Mouse (Mus musculus): ENCODE data around the gene Slc30a9. TPM values are rescaled to one million over a fixed set of nuclear protein-coding genes. Genes with fewer than 3 reads are reported as not detected.

Gene Slc30a9
- total RNA-seq, 1 experiment = 30.3 TPM

DNA sequence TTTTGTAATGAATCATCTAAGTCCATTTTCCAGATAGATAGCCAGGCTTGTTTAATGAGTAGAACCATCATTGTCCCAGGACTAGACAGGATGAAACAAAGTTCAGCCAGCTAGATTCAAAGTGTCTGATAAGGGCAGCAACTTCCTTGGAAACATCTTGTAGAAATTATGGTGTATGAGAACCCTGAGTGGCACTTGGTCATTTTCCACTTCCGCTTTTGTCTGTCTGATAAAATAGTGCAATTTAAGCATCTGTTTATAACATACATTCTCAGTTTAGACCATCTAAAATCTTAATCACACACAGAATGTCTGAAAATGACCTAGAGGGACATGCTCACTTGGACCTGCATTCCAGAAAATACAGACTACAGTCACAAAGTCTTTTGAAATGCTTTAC is 2.9 kb upstream of the Slc30a9 start:
- in situ Hi-C loops (cut with MboI; ENCODE audit: low sequenced_read_pairs in 2 of 2, unreplicated experiment in 2 of 2) = no loop called here
- H3K36me3 ChIP-seq (ENCODE audit: control insufficient read depth, insufficient read depth, low read length, poor library complexity, severe bottlenecking) = peaks cover 3% of the 10 kb centered on the region; the same call in 1 of the 2 replicates
- H3K4me1 ChIP-seq (ENCODE audit: control insufficient read depth in 2 of 2, insufficient read depth in 2 of 2, low read length in 2 of 2, poor library complexity in 1 of 2) = peaks cover 0 to 2% of the 10 kb centered on the region in 2 experiments; a peak in 1 of 4 replicates
- no peak overlapping the region for H3K27ac ChIP-seq (ENCODE audit: insufficient read depth, low read depth, low read length, poor library complexity, severe bottlenecking)
- TF ChIP-seq HCFC1 (IDR thresholded peaks at IDR 0.05; ENCODE audit: borderline replicate concordance, insufficient read depth, low read length) (no peak), ZNF384 (IDR thresholded peaks at IDR 0.05; ENCODE audit: low read depth, low read length) (no peak), ZC3H11A (IDR thresholded peaks at IDR 0.05; ENCODE audit: borderline replicate concordance, low read depth, low read length) (no peak), CHD2 (IDR thresholded peaks at IDR 0.05; ENCODE audit: low read depth, low read length) (no peak), MAFK (IDR thresholded peaks at IDR 0.05; ENCODE audit: insufficient read depth, low read depth, low read length) (no peak)
- no peak overlapping the region for H3K4me3 ChIP-seq (ENCODE audit: insufficient read depth in 1 of 2, low read depth in 1 of 2, low read length in 2 of 2, poor library complexity in 1 of 2, severe bottlenecking in 1 of 2)
- H3K9me3 ChIP-seq (ENCODE audit: control insufficient read depth, insufficient read depth, low read depth, low read length) = no peaks in the 10 kb centered on the region
- no peak overlapping the region for H3K9ac ChIP-seq (ENCODE audit: insufficient read depth, low read depth, low read length, poor library complexity, severe bottlenecking)
- DNase-seq (ENCODE audit: low read depth, low spot score) = no peak

DNA sequence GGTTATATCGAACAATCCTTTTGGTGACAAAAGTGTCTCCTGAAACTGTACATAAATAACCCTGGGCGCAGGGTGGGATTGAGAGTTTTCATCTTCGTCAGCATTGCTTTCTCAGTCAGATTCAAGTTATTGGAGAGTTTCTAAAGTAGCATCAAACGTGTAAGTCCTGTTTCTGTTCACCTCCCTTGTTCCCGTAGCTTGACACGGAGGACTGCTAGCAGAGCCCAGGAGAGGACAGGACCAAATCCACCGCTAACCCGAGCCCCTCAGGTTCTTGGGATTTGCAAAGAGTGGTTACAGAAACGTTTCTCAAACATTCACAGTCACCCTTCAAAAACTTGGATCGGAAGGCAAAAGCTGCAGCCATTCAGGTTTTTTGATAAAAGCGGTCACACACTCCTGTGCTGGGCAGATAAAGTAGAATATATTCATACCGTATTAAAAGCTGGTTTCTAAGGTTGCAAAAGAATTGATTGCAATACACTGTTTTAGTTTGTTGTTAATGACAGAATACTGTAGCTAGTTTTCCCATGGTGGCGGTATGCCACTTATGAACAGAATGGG is 986 bp downstream of the Slc30a9 start:
- peak overlapping the region; percentile 72 to 89 for H3K4me3 ChIP-seq (ENCODE audit: insufficient read depth in 1 of 2, low read depth in 1 of 2, low read length in 2 of 2, poor library complexity in 1 of 2, severe bottlenecking in 1 of 2)
- no peak for DNase-seq (ENCODE audit: low read depth, low spot score)
- in situ Hi-C loops (cut with MboI; ENCODE audit: low sequenced_read_pairs in 2 of 2, unreplicated experiment in 2 of 2) = no loop called here
- H3K9ac ChIP-seq (ENCODE audit: insufficient read depth, low read depth, low read length, poor library complexity, severe bottlenecking) = peak overlapping the region; percentile 92
- no peaks in the 10 kb centered on the region for H3K36me3 ChIP-seq (ENCODE audit: control insufficient read depth, insufficient read depth, low read length, poor library complexity, severe bottlenecking)
- no peak overlapping the region for H3K27ac ChIP-seq (ENCODE audit: insufficient read depth, low read depth, low read length, poor library complexity, severe bottlenecking)
- no peak for TF ChIP-seq CHD2 (IDR thresholded peaks at IDR 0.05; ENCODE audit: low read depth, low read length)
- TF ChIP-seq ZC3H11A (IDR thresholded peaks at IDR 0.05; ENCODE audit: borderline replicate concordance, low read depth, low read length) = no peak
- TF ChIP-seq HCFC1 (IDR thresholded peaks at IDR 0.05; ENCODE audit: borderline replicate concordance, insufficient read depth, low read length) = no peak
- H3K4me1 ChIP-seq (ENCODE audit: control insufficient read depth in 2 of 2, insufficient read depth in 2 of 2, low read length in 2 of 2, poor library complexity in 1 of 2) = no peaks in the 10 kb centered on the region
- no peaks in the 10 kb centered on the region for H3K9me3 ChIP-seq (ENCODE audit: control insufficient read depth, insufficient read depth, low read depth, low read length)

DNA sequence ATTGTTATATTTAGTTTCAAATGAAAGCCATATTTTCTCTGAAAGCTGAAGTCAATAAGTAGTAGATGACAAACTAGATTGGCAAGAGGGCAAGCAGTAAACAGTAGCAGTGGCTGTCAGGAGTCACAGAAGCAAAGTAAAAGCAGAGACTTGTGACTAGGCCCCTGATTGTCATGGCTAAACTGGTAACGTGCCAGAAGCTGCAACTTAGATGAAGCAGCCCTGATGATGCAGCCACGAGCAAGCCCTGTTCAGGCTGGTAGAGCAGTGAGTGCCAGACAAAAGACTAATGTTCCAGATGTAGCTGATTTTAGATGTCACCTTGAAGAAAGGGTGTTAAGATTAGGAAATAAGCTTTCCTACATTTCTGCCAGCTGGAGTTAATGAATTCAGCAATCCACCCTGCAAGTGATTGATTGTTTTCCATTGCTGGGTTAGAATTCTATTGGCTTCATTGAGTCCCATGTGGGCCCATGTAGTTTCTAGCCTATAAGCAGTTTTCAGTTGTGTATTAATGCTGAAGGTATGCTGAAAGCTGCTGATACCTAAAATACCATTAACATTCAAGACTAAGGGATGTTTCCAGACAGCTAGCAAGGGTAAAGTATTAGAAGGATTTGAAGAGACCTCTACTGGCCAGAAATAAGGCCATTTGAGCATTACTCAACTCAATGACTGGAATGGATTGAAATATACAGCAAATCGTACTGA is 5.2 kb downstream of the Slc30a9 start:
- Histone ChIP-seq H3K4me1 (ENCODE audit: control insufficient read depth in 2 of 2, insufficient read depth in 2 of 2, low read length in 2 of 2, poor library complexity in 1 of 2) (no peaks in the 10 kb centered on the region), H3K9me3 (ENCODE audit: control insufficient read depth, insufficient read depth, low read depth, low read length) (no peaks in the 10 kb centered on the region), H3K4me3 (ENCODE audit: insufficient read depth in 1 of 2, low read depth in 1 of 2, low read length in 2 of 2, poor library complexity in 1 of 2, severe bottlenecking in 1 of 2) (no peak overlapping the region), H3K36me3 (ENCODE audit: control insufficient read depth, insufficient read depth, low read length, poor library complexity, severe bottlenecking) (no peaks in the 10 kb centered on the region), H3K9ac (ENCODE audit: insufficient read depth, low read depth, low read length, poor library complexity, severe bottlenecking) (no peak overlapping the region), H3K27ac (ENCODE audit: insufficient read depth, low read depth, low read length, poor library complexity, severe bottlenecking) (no peak overlapping the region)
- DNase-seq (ENCODE audit: low read depth, low spot score) = no peak
- no peak for TF ChIP-seq ZNF384 (IDR thresholded peaks at IDR 0.05; ENCODE audit: low read depth, low read length)
- in situ Hi-C loops (cut with MboI; ENCODE audit: low sequenced_read_pairs in 2 of 2, unreplicated experiment in 2 of 2) = no loop called here

DNA sequence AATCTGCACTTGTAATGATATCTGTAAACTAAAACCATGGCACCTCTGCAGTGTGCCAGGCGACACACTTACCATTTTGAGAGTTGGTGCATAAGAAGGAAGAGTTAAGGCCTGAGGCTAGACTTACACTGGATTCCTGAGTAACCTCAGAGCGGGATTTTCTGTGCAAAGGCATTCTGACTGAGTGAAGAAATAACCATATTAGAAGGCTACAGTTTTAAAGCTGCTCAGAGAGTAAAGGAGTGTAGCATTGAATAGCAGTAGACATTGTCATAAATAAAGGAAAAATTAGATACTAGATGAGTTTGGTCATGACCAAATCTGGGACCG is 5.7 kb downstream of the Slc30a9 start:
- no peak for DNase-seq (ENCODE audit: low read depth, low spot score)
- no peak overlapping the region for H3K4me3 ChIP-seq (ENCODE audit: insufficient read depth in 1 of 2, low read depth in 1 of 2, low read length in 2 of 2, poor library complexity in 1 of 2, severe bottlenecking in 1 of 2)
- TF ChIP-seq CHD2 (IDR thresholded peaks at IDR 0.05; ENCODE audit: low read depth, low read length) (no peak), ZNF384 (IDR thresholded peaks at IDR 0.05; ENCODE audit: low read depth, low read length) (no peak)
- no peaks in the 10 kb centered on the region for H3K9me3 ChIP-seq (ENCODE audit: control insufficient read depth, insufficient read depth, low read depth, low read length)
- no peak overlapping the region for H3K27ac ChIP-seq (ENCODE audit: insufficient read depth, low read depth, low read length, poor library complexity, severe bottlenecking)
- no peaks in the 10 kb centered on the region for H3K36me3 ChIP-seq (ENCODE audit: control insufficient read depth, insufficient read depth, low read length, poor library complexity, severe bottlenecking)
- H3K9ac ChIP-seq (ENCODE audit: insufficient read depth, low read depth, low read length, poor library complexity, severe bottlenecking) = no peak overlapping the region
- in situ Hi-C loops (cut with MboI; ENCODE audit: low sequenced_read_pairs in 2 of 2, unreplicated experiment in 2 of 2) = no loop called here
- no peaks in the 10 kb centered on the region for H3K4me1 ChIP-seq (ENCODE audit: control insufficient read depth in 2 of 2, insufficient read depth in 2 of 2, low read length in 2 of 2, poor library complexity in 1 of 2)

DNA sequence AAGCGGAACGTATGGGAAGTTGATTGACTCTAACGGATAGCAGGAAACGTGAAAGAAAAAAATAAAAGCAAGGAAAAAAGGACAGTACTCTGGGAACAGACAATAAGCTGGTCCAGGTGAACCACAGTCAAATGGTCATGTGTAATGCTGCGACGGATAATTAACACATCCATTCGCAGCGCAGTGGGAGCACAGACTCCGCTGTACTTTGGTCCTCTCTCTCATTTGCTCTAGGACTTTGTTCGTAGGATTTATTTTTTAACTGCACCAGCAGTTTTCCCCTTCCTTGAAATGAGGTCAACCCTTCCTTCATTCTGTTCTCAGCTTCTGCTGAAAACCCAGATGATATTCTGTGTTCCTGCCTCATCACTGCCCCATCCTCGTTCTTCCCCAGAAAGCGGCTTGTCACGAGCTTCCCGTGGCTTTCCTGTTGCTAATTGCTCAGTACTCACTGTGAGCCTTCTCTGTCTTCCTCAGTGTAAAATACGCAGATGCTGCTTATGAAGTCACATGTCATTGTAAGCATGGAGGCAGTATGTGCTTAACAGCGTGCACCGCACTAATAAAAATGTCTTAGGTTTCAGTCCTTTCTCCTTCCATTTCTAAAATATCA is 15.0 kb downstream of the Slc30a9 start:
- Histone ChIP-seq H3K9me3 (ENCODE audit: control insufficient read depth, insufficient read depth, low read depth, low read length) (no peaks in the 10 kb centered on the region), H3K27ac (ENCODE audit: insufficient read depth, low read depth, low read length, poor library complexity, severe bottlenecking) (no peak overlapping the region), H3K4me3 (ENCODE audit: insufficient read depth in 1 of 2, low read depth in 1 of 2, low read length in 2 of 2, poor library complexity in 1 of 2, severe bottlenecking in 1 of 2) (no peak overlapping the region), H3K4me1 (ENCODE audit: control insufficient read depth in 2 of 2, insufficient read depth in 2 of 2, low read length in 2 of 2, poor library complexity in 1 of 2) (no peaks in the 10 kb centered on the region), H3K36me3 (ENCODE audit: control insufficient read depth, insufficient read depth, low read length, poor library complexity, severe bottlenecking) (0 out of 2 replicates have a peak, but pooled peaks cover 1% of the 10 kb centered on the region), H3K9ac (ENCODE audit: insufficient read depth, low read depth, low read length, poor library complexity, severe bottlenecking) (no peak overlapping the region)
- in situ Hi-C loops (cut with MboI; ENCODE audit: low sequenced_read_pairs in 2 of 2, unreplicated experiment in 2 of 2) = no loop called here
- DNase-seq (ENCODE audit: low read depth, low spot score) = no peak
- no peak for TF ChIP-seq MAFK (IDR thresholded peaks at IDR 0.05; ENCODE audit: insufficient read depth, low read depth, low read length)
- no peak for TF ChIP-seq ZNF384 (IDR thresholded peaks at IDR 0.05; ENCODE audit: low read depth, low read length)
- TF ChIP-seq HCFC1 (IDR thresholded peaks at IDR 0.05; ENCODE audit: borderline replicate concordance, insufficient read depth, low read length) = no peak
- no peak for TF ChIP-seq ZC3H11A (IDR thresholded peaks at IDR 0.05; ENCODE audit: borderline replicate concordance, low read depth, low read length)
- no peak for TF ChIP-seq CHD2 (IDR thresholded peaks at IDR 0.05; ENCODE audit: low read depth, low read length)

Data from ES-E14 (cell line).